Mouse (Mus musculus) cortical plate, adult 2 months (tissue): ENCODE data around the gene Clca4b.
"Not testable (repeated sequence)": the region's sequence is repeated elsewhere in the genome, so short reads cannot be mapped to it uniquely, and the experiment has no call there.

Experiments
- CTCF ChIP-seq: fragments of 200-500 bp; IDR thresholded peaks from 2 replicates; pipeline ENCODE4 v1.5.1; 2011; ENCODE audit warnings: mild to moderate bottlenecking, control low read depth, low read length; ENCODE audit not compliant: insufficient read depth; ENCODE audit errors: extremely low read depth
- POLR2A ChIP-seq: fragments of 200-500 bp; IDR thresholded peaks from 2 replicates; pipeline ENCODE4 v1.6.1; 2011; ENCODE audit warnings: mild to moderate bottlenecking, low read length, control low read depth; ENCODE audit not compliant: insufficient read depth; ENCODE audit errors: extremely low read depth

- TF ChIP-seq POLR2A, CTCF: not testable (repeated sequence)
Measured at GRCm38 (mm10) chr3:144947376-144947775, 15.0 kb upstream of the Clca4b start.
